Mouse (Mus musculus): ENCODE measurements around the gene Prkca. TPM values are rescaled to one million over a fixed set of nuclear protein-coding genes. Genes with fewer than 3 reads are reported as not detected.

The Prkca gene
- polyA plus RNA-seq, 1 experiment from 2014 or later, result 12.9 TPM

DNA sequence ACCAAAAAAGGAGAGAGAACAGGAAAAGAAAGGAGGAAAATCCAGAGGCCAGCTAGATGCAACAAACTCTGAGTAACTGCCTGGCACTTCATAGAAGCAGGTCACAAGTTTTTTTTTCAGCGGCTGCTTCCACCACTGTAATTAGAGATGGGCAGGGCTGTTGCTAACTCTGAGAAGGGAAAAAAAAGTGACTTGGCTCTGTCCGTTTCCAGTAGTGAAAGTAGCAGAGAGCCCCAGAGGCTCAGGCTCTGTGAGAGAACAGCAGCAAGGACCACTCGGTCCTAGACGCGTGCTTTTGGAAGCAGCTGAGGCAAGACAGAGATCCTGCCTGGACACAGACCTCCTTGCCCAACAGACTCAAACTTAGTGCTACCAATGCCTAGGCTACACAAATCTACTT is 7.3 kb downstream of the Prkca start:
- H3K4me1 ChIP-seq, result peaks cover 48% of the 10 kb centered on the region
- no peaks in the 10 kb centered on the region; the same call in 1 of the 2 replicates for H3K27me3 ChIP-seq (replicated peaks)
- peak overlapping the region; percentile 42; the same call in 1 of the 2 replicates for H3K27ac ChIP-seq (replicated peaks)
- no peak for ATAC-seq (ENCODE audit: extremely low read depth, insufficient number of reproducible peaks, low FRiP score, low TSS enrichment)
- H3K36me3 ChIP-seq, result peaks cover 14% of the 10 kb centered on the region
- no peaks in the 10 kb centered on the region for H3K9me3 ChIP-seq
- H3K9ac ChIP-seq, result peak overlapping the region; percentile 69; the same call in 1 of the 2 replicates
- H3K4me3 ChIP-seq, result no peak overlapping the region
- WGBS, result 15% methylated on average over 5 of the region's 5 CpGs
- peak overlapping the region; percentile 49 for H3K4me2 ChIP-seq

DNA sequence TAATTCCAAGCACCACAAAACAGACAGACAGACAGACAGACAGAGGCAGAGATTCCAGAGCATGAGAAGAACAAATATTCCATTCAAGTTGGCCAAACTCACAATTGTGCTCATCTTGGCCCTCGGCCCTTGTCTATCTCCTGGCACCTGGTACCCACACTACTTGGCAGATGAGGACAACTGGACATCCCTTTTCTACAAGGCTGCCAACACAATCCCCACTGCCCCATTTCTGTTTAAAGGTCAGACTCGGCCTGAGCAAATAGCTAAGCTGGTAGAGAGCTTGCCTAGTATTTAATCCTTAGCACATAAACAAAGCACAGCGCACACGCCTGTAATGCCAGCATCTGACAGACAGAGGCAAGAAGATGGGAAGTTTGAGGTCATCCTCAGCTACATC is 8.2 kb downstream of the Prkca start:
- no peaks in the 10 kb centered on the region for H3K9me3 ChIP-seq
- 91% methylated on average over 4 of the region's 4 CpGs for WGBS

DNA sequence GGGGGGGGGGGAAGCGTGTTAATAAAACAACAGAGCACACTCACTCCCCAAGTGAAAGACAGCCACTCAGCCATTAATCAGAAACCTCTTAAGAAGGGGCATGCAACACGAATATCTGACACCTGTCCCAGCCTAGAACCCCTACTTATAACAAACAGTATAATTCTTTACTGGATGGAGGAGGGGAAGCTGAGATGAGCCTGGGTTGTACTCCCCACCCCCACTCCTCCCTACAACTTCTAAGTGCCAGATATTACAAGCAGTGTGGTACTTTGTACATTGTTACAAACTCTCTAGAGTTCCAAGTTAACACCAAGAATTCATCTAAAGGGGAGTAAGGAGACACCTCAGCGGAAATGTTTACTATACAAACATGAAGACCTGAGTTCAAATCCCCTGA is 9.1 kb downstream of the Prkca start:
- Histone ChIP-seq H3K9ac (no peak overlapping the region), H3K27ac (replicated peaks) (peak overlapping the region; percentile 37; the same call in 1 of the 2 replicates), H3K27me3 (replicated peaks) (no peaks in the 10 kb centered on the region; the same call in 1 of the 2 replicates), H3K4me1 (peaks cover 45% of the 10 kb centered on the region), H3K36me3 (peaks cover 10% of the 10 kb centered on the region; the same call in 1 of the 2 replicates), H3K4me2 (no peak overlapping the region), H3K4me3 (no peak overlapping the region), H3K9me3 (no peaks in the 10 kb centered on the region)
- no peak for ATAC-seq (ENCODE audit: extremely low read depth, insufficient number of reproducible peaks, low FRiP score, low TSS enrichment)
- WGBS, result 44% methylated on average over 3 of the region's 3 CpGs

More for the DNA sequence above, 8.2 kb downstream of the Prkca start:
- no peak for ATAC-seq (ENCODE audit: extremely low read depth, insufficient number of reproducible peaks, low FRiP score, low TSS enrichment)
- H3K9ac ChIP-seq, result no peak overlapping the region
- no peak overlapping the region for H3K27ac ChIP-seq (replicated peaks)
- H3K4me1 ChIP-seq, result peaks cover 44% of the 10 kb centered on the region
- H3K36me3 ChIP-seq, result peaks cover 14% of the 10 kb centered on the region
- H3K27me3 ChIP-seq (replicated peaks), result no peaks in the 10 kb centered on the region; the same call in 1 of the 2 replicates
- no peak overlapping the region for H3K4me2 ChIP-seq
- H3K4me3 ChIP-seq, result no peak overlapping the region

DNA sequence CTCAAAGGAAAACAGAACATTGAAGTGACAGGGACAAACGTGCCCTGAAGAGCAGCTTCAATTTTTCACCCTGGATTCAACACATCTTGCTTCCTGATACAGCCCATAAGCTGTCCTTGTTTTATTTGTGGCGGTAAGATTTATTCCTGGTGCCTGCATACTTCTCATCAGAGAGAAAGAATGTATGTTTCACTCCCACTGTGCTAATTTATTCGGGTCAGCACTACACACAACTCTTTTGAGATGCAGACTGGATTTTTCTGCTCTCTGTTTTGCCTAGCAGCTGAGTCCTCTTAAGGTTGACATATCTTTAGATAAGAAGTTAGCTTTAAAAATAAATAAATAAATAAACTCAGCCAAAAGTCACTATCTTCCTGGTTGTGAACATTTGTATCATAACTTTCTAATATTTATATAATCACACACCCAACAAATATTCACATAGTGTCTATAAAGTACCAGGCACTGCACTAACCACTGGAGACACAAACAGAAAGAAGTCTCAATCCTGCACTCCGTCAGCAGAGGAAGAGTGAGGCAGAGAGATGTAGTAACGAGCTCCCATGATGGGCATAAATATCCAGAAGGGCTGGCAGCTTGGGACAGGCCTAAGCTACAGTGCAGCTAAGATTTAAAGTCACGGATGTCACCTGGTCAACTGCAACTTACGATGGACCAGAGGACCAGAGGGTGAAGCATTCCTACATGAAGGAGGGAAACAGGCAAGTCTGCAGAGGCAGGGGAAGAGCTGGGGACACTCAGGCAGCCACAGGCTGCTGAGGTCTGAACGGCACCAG is 9.9 kb downstream of the Prkca start:
- WGBS, result 51% methylated on average over 8 of the region's 8 CpGs
- Histone ChIP-seq H3K4me1 (peaks cover 52% of the 10 kb centered on the region), H3K9ac (peak overlapping the region; percentile 50), H3K36me3 (peaks cover 9% of the 10 kb centered on the region; the same call in 1 of the 2 replicates), H3K27me3 (replicated peaks) (no peaks in the 10 kb centered on the region; the same call in 1 of the 2 replicates), H3K27ac (replicated peaks) (peak overlapping the region; percentile 37; the same call in 1 of the 2 replicates), H3K9me3 (no peaks in the 10 kb centered on the region), H3K4me3 (no peak overlapping the region), H3K4me2 (0 out of 2 replicates have a peak overlapping the region, but pooled peaks have one; percentile 1)
- no peak for ATAC-seq (ENCODE audit: extremely low read depth, insufficient number of reproducible peaks, low FRiP score, low TSS enrichment)

DNA sequence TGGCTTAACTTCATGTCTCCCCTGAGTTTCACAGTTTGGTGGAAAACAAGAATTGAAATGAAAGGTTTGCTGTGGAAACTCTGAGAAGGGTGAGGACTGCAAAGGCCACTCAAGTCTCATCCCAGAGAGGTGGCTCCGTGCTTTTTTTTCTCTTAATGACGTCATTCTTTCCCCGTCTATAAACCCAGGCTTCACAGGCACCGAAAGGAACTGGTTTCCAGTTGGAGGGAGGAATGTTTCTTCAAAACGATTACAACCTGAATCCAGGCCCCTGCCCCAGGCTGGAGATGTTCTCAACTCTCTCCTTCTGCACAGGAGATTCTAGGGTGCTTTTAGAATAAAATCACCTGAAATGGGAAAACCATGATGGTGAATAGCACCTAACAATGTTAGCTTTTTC is 10.7 kb downstream of the Prkca start:
- H3K27me3 ChIP-seq (replicated peaks), result no peaks in the 10 kb centered on the region
- peaks cover 5% of the 10 kb centered on the region; the same call in 1 of the 2 replicates for H3K36me3 ChIP-seq
- H3K4me1 ChIP-seq, result peaks cover 58% of the 10 kb centered on the region

DNA sequence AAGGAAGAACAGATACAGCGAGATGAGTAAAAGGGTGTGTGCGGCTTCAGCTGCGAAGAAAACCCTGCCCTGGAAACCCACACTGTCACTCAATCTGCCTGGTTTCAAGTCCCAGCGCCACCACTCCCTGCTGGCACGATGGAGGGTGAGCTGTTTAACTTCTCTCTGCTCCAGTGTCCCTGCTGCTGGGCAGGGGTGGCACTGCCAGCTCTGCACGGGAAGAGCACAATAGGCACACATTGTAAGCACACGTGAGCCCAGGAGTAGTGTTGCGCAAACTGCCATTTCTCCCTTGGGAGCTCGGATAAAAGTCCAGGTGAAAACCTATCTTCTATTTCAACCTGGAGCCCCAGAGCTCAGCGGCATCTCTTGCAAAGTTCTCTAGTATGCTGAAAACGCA is 12.9 kb downstream of the Prkca start:
- H3K9ac ChIP-seq, result no peak overlapping the region
- H3K27ac ChIP-seq (replicated peaks), result no peak overlapping the region
- 83% methylated on average over 11 of the region's 11 CpGs for WGBS
- peaks cover 40% of the 10 kb centered on the region for H3K4me1 ChIP-seq
- H3K36me3 ChIP-seq, result peaks cover 5% of the 10 kb centered on the region; the same call in 1 of the 2 replicates
- ATAC-seq (ENCODE audit: extremely low read depth, insufficient number of reproducible peaks, low FRiP score, low TSS enrichment), result no peak
- no peak overlapping the region for H3K4me2 ChIP-seq
- H3K4me3 ChIP-seq, result no peak overlapping the region
- H3K9me3 ChIP-seq, result no peaks in the 10 kb centered on the region
- no peaks in the 10 kb centered on the region for H3K27me3 ChIP-seq (replicated peaks)

More for the DNA sequence above, 10.7 kb downstream of the Prkca start:
- Histone ChIP-seq H3K4me3 (no peak overlapping the region), H3K9ac (no peak overlapping the region), H3K9me3 (no peaks in the 10 kb centered on the region), H3K4me2 (no peak overlapping the region), H3K27ac (replicated peaks) (no peak overlapping the region)
- ATAC-seq (ENCODE audit: extremely low read depth, insufficient number of reproducible peaks, low FRiP score, low TSS enrichment), result no peak
- WGBS, result 34% methylated on average over 5 of the region's 5 CpGs

DNA sequence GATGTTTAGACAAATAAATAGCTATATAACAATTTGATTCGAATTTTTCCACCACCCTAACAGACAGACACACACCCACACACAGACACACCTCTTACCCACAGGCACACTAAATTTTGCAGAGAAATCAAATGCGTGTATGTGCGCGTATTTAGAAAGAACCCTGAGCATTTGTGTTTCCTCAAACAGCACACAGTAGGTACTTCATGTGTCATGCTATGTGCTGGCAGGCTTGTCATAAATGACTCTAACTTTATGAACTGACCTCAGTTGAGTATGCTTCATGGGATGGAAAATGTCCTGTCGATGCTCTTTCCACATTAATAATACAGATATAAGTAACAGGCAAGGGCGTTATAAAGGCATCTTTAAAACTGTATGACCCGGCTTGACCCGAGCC is 17.8 kb downstream of the Prkca start:
- WGBS, result 88% methylated on average over 8 of the region's 8 CpGs
- H3K27ac ChIP-seq (replicated peaks), result no peak overlapping the region
- peaks cover 23% of the 10 kb centered on the region for H3K4me1 ChIP-seq
- ATAC-seq (ENCODE audit: extremely low read depth, insufficient number of reproducible peaks, low FRiP score, low TSS enrichment), result no peak
- H3K27me3 ChIP-seq (replicated peaks), result no peaks in the 10 kb centered on the region
- no peak overlapping the region for H3K9ac ChIP-seq
- H3K36me3 ChIP-seq, result no peaks in the 10 kb centered on the region
- H3K4me2 ChIP-seq, result no peak overlapping the region
- no peaks in the 10 kb centered on the region for H3K9me3 ChIP-seq
- H3K4me3 ChIP-seq, result no peak overlapping the region

DNA sequence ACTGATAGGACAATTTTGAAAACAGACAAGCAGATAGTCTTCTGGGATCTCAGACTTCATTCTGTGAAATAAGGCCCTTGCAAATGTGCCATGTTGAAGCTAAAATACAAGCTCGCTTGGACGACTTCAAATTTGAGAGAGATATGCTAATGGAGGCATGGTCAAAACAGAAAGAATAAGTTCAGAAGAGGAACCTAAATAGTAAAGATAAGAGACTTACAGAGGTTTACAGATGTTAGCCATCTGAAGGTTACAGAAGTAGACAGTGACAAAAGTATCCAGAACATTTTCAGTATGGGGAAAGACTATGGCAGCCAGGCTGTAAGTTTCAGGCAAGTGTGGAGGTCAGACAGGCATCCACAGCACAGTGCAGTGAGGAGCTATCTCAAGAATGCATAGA is 21.6 kb downstream of the Prkca start:
- no peak overlapping the region for H3K9ac ChIP-seq
- WGBS, result 74% methylated on average over 2 of the region's 2 CpGs

DNA sequence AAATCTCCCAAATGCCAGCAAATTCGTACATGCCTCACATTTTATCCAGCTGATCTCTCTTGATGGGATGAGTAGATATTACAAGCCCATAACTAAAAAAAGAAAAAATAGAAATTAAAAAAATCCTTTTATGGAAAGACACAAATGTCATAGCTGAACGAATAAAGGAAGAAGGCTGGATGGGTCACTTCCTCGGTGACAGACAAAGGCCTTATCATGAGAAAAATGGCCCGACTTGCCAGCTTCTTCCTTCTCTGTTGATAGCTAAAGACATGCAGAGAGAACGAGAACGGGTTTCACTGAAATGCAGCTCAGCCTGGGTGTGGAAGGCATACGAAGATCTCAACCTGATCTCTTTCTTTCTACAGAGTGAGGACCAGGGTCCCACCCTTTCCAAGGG is 23.2 kb downstream of the Prkca start:
- no peak overlapping the region for H3K4me2 ChIP-seq
- H3K36me3 ChIP-seq, result no peaks in the 10 kb centered on the region
- 66% methylated on average over 7 of the region's 7 CpGs for WGBS
- H3K27me3 ChIP-seq (replicated peaks), result no peaks in the 10 kb centered on the region
- no peak overlapping the region for H3K27ac ChIP-seq (replicated peaks)
- ATAC-seq (ENCODE audit: extremely low read depth, insufficient number of reproducible peaks, low FRiP score, low TSS enrichment), result no peak
- H3K4me3 ChIP-seq, result no peak overlapping the region
- H3K9me3 ChIP-seq, result no peaks in the 10 kb centered on the region
- H3K4me1 ChIP-seq, result peaks cover 26% of the 10 kb centered on the region
- no peak overlapping the region for H3K9ac ChIP-seq

More for the DNA sequence above, 21.6 kb downstream of the Prkca start:
- Histone ChIP-seq H3K4me2 (no peak overlapping the region), H3K27ac (replicated peaks) (no peak overlapping the region), H3K27me3 (replicated peaks) (no peaks in the 10 kb centered on the region), H3K36me3 (no peaks in the 10 kb centered on the region), H3K4me1 (peaks cover 26% of the 10 kb centered on the region), H3K4me3 (no peak overlapping the region), H3K9me3 (no peaks in the 10 kb centered on the region)
- no peak for ATAC-seq (ENCODE audit: extremely low read depth, insufficient number of reproducible peaks, low FRiP score, low TSS enrichment)

DNA sequence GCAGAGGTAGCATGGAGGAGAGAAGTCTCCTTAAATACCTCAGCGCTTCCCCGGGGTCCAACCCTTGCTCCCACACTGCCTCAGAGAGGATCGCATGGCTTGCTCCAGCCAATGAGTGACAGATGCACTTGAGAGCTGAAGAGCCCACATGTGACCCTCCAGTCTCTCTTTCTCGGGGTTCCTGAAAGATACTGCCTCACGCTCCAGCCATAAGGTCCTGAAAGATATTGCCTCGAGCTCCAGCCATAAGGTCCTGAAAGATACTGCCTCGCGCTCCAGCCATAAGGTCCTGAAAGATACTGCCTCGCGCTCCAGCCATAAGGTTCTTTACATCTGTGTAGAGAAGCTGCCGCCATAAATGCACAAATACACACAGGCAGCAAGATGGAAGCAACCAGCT is 24.6 kb downstream of the Prkca start:
- H3K9ac ChIP-seq, result no peak overlapping the region
- WGBS, result 55% methylated on average over 11 of the region's 11 CpGs
- ATAC-seq (ENCODE audit: extremely low read depth, insufficient number of reproducible peaks, low FRiP score, low TSS enrichment), result no peak
- no peaks in the 10 kb centered on the region for H3K27me3 ChIP-seq (replicated peaks)
- H3K36me3 ChIP-seq, result no peaks in the 10 kb centered on the region
- no peak overlapping the region for H3K27ac ChIP-seq (replicated peaks)
- H3K9me3 ChIP-seq, result no peaks in the 10 kb centered on the region
- H3K4me3 ChIP-seq, result no peak overlapping the region
- H3K4me1 ChIP-seq, result peaks cover 33% of the 10 kb centered on the region
- peak overlapping the region; percentile 21; the same call in 1 of the 2 replicates for H3K4me2 ChIP-seq

DNA sequence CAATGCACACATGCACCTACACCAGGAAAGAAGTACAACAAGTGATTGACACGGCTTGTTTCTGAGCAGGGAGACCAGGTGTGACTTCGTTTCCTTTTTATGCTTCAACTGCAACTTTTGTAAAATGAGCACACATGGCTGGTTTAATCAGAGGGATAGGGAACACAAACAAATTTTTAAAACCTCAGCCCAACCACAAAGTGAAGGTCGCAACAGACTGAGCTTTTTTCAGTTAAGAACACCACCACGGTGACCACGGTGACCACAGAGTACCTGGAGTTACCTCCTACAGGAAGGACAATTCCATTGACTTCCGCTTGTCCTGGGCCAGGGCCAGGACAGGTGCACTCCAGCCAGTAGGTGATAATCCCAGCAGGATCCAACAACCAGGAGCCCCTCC is 25.9 kb downstream of the Prkca start:
- H3K27ac ChIP-seq (replicated peaks), result no peak overlapping the region
- no peak overlapping the region for H3K9ac ChIP-seq
- no peak overlapping the region for H3K4me3 ChIP-seq
- 81% methylated on average over 6 of the region's 6 CpGs for WGBS
- no peaks in the 10 kb centered on the region for H3K9me3 ChIP-seq
- no peak overlapping the region for H3K4me2 ChIP-seq
- H3K36me3 ChIP-seq, result no peaks in the 10 kb centered on the region
- ATAC-seq (ENCODE audit: extremely low read depth, insufficient number of reproducible peaks, low FRiP score, low TSS enrichment), result no peak
- H3K27me3 ChIP-seq (replicated peaks), result no peaks in the 10 kb centered on the region
- H3K4me1 ChIP-seq, result peaks cover 42% of the 10 kb centered on the region

DNA sequence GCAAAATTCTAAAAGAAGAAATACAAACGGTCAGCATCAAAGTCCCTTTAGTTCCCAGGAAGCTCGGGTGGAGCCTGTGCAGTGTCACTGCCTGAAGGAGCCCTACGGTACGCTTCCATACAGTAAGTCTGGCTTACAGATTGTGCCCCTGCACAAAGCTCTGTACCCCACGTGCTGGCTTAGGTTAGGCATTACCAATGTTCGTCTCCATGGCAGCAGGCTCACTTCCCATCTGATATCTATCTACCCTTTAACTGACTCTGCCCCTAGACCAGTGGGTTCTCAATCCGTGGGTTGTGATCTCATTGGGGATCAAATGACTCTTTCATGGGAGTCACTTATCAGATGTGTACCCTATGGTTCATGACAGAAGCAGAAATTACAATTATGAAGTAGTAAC is 28.0 kb downstream of the Prkca start:
- no peaks in the 10 kb centered on the region for H3K9me3 ChIP-seq
- H3K4me1 ChIP-seq, result peaks cover 49% of the 10 kb centered on the region
- no peaks in the 10 kb centered on the region for H3K36me3 ChIP-seq
- no peak for ATAC-seq (ENCODE audit: extremely low read depth, insufficient number of reproducible peaks, low FRiP score, low TSS enrichment)
- H3K4me2 ChIP-seq, result no peak overlapping the region
- WGBS, result 84% methylated on average over 7 of the region's 7 CpGs
- H3K27me3 ChIP-seq (replicated peaks), result no peaks in the 10 kb centered on the region
- no peak overlapping the region for H3K27ac ChIP-seq (replicated peaks)
- H3K9ac ChIP-seq, result no peak overlapping the region
- no peak overlapping the region for H3K4me3 ChIP-seq
